Mouse (Mus musculus): ENCODE measurements around the gene Itpr3.

Itpr3 gene

DNA sequence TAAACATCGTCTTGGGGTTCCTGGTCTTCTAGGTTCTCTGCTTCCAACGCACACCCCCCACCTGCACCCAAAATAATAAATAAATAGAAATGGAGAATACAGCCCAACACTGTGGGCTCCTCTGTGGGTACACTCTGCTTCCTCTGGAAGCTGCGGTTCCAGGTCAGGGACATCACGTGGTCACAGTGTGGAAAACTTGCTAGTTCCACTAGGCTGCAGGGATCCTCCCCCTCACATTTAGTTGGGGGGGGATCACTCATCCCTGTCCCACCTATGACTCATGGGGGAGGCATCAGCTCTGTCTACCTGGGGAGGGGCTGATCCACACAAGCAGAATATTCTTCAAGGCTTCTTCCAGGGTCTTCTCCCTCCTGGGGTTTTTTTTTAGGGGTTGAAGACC is 87.0 kb downstream of the Itpr3 start:
- no peak for DNase-seq (ENCODE audit: low spot score in 2 of 2)

DNA sequence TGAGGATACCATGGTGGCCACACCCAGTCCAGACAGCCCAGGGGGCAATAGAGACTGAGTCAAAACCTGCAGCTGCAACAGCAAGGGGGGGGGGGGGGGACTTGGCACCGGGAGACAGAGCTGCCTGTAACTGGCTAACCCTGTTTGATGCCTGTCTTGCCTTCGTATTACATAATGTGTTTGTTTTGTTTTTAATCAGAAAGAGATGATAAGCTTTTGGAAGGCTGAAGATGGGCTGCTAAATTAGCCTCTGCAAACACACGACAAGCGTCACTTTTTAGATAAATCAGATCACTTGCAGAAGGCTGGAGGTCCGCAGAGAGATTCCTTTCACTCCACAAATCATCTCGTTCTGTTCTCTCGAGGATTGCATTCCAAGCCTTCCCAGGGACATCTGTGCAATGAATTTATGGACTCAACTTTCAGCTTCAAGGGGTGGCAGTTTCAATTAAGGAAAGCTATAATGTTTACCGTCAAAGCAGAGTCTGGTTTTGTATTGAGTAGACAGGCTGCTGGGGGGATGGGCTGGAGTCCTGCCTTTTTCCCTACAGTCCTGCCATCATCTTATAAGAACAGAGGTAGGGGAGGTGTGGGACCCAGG is 89.3 kb downstream of the Itpr3 start:
- no peak for DNase-seq (ENCODE audit: low spot score in 2 of 2)

DNA sequence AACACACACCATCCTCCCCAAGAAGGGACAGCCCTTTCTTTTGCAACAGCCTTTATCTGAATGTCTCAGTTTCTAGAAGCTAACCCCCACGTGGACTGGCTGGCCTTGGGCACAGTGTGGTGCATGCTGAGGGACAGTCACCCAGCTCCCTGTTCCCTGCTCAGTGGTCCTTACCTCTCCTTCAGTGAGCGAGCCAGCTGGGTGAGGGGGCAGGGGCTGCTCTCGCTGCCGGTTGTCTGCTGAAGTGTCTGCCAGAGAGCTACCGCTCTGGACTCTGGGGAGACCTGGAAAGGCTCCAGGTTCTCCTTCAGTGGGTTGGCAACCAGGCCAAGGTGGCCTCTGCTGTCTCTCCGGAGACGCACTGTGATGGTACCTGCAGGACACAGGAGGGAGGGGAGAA is 93.8 kb downstream of the Itpr3 start:
- DNase-seq (ENCODE audit: low spot score in 2 of 2) = no peak

DNA sequence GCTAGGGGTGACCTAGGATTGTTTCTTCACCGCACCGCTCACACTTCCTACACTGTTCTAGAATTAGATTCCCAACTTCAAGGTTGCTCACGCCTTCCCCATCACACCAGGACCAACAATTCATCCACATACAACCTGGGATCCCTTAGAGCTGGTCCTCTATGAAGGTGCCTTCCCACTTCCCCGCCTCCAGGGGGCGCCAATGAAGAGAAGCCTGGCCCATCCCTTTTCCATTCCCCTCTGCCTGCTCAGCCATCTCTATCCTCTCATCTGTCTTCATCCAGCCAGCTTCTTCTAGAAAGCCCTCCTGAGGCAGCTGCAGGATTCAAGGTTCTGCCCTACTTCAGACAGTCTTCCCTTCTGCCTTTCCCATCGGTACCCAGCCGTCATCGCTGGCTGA is 94.3 kb downstream of the Itpr3 start:
- DNase-seq (ENCODE audit: low spot score in 2 of 2) = no peak

DNA sequence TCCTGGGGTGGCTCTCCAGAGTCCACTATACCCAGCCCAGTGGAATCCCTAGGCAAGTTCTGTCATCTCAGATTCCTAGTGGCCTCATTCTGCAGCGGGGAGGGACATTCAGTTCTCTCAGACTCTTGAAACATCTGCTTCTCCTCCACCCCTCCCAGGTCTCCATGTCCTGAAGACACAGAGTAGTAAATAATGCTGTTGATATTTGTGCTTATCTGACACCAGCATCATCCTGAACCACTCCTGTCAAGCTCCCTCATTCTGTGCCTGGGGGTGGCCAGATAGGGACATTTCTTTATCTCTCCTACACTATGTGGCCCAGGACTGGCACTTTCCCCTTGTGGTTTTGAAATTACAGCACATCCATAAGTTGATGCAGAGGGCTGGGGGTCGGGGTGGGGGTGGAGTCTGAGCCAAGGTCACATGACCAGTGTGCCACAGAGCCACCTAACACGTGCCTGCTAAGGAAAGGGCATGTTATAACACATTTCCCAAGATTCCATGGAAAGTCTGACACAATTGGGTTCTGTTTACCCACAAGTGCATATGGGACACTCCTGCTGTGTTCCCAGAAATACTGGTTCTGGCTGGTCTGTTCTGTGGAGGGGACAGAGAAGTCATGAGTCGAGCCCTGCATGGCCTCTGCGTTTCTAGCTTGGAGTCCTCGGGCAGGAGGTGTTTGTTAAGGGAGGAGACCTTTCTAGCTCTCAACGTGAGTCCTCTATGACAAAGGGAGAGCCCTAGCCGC is 96.0 kb downstream of the Itpr3 start:
- DNase-seq (ENCODE audit: low spot score in 2 of 2) = no peak

DNA sequence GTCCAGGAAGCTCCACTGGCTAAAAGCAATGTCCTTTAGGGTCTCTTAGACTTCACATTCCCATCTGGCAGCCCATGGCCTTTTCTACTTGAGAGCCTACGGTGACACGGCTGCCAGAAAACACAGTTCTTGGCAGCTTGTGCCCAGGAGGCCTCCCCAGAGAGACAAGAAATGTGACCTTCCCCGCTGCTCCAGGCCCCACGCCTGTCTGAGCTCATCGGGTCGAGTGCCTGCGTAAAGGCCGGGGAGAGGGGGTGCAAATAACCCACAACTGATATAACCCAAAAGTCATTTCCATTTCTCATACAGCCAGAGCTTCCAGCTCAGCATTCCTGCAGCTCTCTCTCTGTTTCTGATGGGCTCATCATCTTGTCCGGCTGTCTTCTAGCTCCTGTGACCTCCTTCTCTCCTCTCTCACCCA is 96.7 kb downstream of the Itpr3 start:
- no peak for DNase-seq (ENCODE audit: low spot score in 2 of 2)

DNA sequence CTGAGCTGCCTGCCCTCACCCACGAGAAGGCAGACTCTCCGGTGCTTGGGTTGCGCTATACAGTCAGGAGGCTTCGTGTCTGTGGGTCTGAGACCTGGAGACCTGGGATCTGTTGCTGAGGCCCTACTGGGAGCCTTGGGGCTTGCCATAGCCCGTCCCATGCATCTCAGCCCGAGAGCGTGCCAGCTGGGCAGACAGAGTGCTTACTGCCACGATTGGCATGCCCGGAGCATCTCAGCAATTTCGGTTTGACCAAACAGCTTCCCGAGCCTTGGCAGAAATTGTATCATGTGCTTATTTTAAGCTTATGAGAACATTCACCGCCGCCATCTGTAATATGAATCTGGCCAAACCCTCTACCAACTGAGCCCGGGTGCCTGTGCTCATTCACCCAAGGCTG is 97.2 kb downstream of the Itpr3 start:
- no peak for DNase-seq (ENCODE audit: low spot score in 2 of 2)

DNA sequence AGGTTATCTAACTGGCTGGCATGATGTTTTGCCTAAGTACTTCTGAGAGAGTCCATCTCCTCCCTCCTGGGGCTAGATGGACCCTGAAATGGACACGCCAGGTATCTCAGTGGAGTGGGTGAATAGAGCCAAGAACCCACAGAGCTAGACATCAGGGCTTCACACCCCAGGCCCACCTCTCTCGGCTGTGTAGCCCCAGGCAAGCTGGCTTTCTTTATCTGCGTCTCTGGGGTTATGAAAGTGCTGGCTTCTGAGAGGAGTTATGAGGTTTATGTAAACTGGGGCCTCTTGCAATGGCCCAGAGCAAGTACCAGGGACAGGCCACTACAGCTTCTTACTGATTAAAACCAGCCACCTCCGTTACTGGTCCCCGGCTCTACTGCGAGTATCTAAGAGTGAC is 97.8 kb downstream of the Itpr3 start:
- DNase-seq (ENCODE audit: low spot score in 2 of 2) = no peak

DNA sequence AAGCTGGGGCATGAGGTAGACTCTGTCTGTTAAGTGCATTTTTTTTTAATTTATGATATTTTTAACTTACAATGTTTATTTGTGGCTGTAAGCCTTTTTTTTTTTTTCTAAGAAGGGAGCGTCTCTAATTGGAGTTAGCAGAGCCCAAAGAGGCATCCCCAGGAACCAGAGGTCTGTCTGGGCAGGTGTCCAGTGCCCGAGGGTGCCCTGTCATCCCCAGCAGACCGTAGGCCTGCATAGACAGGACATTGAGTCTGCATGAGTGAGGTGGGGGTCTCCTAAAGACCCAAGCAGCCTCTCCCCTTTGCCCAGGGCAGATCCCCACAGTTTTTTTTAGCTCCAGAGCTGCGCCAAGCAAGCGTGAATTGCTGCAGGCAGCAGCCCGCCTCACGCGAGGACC is 98.6 kb downstream of the Itpr3 start:
- no peak for DNase-seq (ENCODE audit: low spot score in 2 of 2)

DNA sequence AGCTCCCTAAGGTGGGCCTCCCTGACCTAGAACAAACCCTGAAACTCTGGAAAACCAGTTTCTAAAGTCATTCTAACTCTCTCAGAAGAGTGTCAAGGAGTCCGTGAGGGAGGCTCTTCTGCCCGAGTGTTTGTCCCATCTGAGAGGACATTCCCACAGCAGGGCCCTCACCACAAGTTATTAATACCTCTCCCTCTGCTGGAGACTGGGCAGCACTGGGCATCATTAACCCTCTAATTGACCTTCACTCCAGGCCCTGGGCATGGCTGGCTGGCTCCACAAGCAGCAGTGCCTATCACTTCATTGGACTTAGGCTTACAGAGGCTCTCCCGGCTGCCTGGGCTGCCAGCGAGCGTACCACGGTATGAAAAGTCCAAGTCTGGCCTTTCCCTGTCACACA is 101.3 kb downstream of the Itpr3 start:
- no peak for DNase-seq (ENCODE audit: low spot score in 2 of 2)

DNA sequence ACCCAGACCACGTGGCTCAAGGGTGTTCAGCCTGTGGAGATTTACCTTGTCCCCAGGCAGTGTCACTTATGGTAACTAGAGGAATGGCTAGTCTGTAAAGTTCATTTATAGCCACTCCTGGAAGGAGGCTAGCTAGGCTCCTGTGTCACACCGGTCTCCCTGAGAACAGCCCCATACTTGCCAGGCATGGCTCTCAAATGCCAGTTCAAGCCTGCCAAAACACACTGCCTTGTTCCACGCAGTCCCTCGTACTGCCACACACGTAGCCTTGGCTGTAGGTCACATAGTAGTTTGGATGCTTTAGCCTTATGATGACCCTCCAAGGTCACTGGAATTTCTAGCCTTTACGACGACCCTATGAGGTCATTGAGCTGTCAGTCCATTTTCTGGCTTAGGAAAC is 102.1 kb downstream of the Itpr3 start:
- DNase-seq (ENCODE audit: low spot score in 2 of 2) = no peak

DNA sequence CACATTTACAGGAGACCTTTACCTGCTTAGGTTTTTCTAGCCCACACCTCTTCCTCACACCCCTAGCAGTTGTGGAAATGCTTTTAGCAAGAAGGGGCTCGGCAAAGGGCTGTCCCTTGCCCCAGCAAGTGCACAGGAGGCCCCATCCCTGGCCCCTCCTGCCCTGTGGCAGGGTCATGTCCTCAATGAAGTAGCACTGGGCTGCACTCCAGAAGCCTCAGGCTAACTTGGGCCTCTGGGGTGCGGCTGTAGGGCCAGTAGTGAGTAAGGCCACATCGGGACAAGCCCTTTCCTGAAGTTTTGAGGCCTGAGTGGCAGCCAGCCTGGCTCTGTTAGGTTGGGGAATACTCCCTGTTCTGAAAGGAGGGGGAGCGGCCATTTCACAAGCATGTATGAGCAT is 103.8 kb downstream of the Itpr3 start:
- no peak for DNase-seq (ENCODE audit: low spot score in 2 of 2)

DNA sequence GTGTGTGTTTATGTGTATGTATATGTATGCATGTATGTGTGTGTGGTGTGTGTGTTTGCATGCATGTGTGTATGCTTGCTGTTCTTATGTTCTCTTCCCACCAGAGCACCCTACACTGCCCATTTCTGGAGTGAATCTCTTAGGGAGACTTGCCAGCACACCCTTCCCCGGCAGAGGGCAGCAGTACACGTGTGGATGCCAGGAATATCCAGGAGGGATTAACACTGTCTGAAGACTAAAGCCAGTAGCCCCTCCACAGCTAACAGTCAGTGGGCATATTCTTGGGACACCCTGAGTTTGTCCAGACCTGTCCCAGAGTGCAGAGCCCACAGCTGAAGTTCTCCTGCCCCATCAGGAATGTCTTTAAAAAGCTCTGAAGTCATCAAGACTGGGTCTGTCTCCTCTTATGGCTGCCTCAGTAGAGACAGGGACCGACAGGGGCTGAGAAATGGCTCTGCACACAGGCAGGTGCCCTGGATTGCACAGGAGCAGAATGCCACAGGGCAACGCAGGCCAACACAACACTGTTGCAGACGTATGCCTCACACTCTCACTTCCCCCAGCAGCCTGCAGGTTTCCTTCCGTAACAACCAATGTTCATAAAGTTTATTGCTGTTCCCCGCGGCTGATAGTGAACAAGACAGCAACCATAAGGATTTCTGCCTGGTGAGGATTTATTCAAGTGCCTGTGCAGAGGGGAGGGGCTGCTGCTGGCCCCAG is 108.1 kb downstream of the Itpr3 start:
- DNase-seq (ENCODE audit: low spot score in 2 of 2) = peak in 1 of 2 experiments; percentile 58

DNA sequence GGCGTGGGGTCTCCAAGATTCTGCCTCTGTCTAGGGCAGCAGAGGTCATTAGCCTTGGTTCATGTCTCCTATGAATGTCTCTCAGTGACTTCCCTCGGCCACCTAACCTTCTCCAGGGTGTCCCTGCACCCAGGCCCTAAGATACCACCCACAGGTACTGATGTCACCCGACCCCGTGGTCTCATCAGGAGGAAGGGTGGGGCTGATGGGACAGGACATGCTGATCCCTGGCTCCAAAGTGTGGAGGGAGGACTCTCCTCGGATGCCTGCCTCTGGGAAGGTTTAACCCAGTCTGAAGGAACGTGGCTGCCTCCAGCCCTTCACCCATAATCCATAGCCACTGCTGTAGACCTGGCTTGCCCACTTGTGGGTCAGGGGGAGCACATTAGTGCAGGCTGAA is 109.8 kb downstream of the Itpr3 start:
- no peak for DNase-seq (ENCODE audit: low spot score in 2 of 2)

DNA sequence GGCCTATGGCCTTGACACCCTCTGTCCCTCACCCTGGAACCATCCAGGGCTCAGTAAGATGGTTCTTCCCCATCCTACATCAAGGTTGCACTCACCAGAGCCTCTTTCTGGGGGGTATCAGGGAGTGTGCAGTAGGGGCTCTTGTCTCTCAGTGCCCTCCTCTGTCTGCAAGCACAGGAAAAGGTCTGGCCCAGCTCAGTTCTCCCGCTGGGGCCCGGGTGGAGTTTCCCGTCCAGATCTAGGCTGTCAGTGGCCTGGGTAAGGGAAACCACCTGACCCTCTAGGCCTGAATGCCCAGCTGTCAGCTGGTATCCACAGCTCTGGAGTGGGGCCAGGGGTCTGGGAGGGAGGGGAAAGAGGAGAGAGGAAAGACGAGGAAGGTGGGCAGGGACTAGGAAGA is 110.4 kb downstream of the Itpr3 start, which contains the start of gene Ip6k3:
Gene Ip6k3, minus strand, starts transcription at position 251 of the 400 bp plus-strand sequence.
- DNase-seq (ENCODE audit: low spot score in 2 of 2) = no peak

DNA sequence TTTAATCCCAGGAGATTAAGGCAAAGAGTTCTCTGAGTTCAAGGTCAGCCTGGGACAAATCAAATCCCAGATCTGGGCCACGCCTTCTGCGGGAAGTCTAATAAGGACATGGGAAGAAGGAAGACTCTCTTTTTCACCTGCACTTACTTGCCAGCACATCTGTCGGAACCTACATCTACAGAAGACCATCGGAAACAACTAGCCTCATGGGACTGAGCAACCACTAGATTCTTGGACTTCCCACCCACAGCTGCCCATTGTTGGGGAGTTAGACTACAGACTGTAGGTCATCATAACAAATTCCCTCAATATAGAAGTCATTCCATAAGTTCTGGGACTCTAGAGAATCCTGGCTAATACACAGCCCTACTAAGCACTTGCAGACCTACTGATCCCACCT is 111.5 kb downstream of the Itpr3 start:
- DNase-seq (ENCODE audit: low spot score in 2 of 2) = no peak

DNA sequence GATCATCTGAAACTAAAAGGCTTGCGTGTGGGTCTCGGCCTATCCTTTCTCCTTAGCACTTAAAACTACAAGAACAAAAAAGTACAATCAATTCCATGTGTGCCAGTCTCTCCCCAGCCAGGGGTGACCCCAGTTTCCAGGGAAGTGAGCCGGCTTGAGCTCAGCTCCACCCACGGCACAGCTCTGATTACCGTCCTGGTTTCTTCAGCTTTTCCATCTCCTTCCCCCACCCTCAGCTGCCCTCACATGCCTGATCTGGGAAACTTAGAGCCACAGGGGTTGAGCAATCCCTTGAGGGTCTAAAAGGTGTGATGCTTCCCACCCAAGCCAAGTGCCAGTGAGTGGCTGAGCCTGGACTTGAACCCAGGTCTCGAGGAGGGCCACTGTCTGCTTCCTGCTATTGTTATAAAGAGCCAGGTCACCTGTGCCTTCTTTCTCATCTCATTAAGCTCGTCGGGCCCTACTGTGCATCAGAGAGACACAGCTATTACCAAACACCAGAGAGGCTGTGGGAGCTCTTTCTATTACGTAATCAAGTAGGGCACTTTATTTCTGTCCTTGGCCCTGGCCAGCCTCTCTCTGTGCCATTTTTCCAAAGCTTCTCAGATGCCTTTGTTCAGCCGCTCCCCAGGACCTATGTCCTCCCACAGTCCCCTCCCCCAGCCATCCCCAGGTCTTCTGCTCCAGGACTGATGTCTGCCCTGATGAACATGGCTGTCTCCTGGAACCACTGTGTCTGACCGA is 113.0 kb downstream of the Itpr3 start:
- DNase-seq (ENCODE audit: low spot score in 2 of 2) = no peak

DNA sequence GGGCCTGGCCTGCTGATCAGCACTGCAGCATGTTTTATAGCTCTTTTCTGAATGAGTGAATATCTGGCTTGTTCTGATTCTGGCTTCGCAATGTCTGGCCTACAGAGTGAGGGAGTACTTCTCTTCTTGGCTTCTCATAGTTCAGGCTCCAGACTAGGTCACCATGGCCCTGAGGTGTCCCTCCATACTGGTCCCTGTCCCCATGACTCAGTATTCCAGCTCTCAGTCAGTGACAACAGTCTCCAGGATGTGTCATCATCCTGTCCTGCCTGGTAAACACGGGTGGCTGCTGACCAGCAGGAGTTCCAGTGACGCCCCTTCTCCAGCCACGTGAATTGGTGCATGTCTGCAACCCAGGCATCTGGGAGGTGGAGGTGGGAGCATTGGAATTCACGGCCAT is 114.0 kb downstream of the Itpr3 start:
- DNase-seq (ENCODE audit: low spot score in 2 of 2) = no peak

Data from frontal cortex, postnatal 14 days (tissue).